Mouse (Mus musculus): ENCODE results near the gene Wapl. TPM values are rescaled to one million over a fixed set of nuclear protein-coding genes. Genes with fewer than 3 reads are reported as not detected.

The Wapl gene
- polyA plus RNA-seq, 1 experiment from 2014 or later = 18.8 TPM

DNA sequence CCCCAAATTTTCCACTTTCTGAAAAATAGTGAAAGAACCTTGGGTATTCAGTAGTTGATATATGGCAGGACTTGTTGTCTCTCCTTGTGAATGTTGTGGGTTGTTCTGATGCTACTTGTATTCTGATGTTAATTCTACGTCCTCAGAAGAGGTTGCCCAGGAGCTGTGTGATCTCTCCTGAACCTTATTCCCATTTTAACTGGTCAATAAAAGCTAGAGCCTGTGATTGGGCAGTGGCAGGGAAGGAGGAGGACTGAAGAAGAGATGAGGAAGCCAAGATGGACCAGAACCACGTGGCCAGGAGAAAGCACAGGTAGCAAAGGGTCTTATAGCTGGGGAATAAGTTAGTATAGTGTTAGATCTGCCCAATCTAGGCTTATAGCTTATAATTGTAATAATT, 7.1 kb downstream of the Wapl start:
- no peak overlapping the region for H3K4me3 ChIP-seq (replicated peaks; ENCODE audit: low read length)
- WGBS = 84% methylated on average over 2 of the region's 2 CpGs
- no peaks in the 10 kb centered on the region for H3K36me3 ChIP-seq (ENCODE audit: control insufficient read depth, insufficient read depth)
- no peak overlapping the region for H3K27ac ChIP-seq (ENCODE audit: low read length)
- H3K9ac ChIP-seq (replicated peaks; ENCODE audit: low read depth, low read length) = no peak overlapping the region
- no peak overlapping the region for H3K4me2 ChIP-seq (ENCODE audit: low read length)
- ATAC-seq = no peak
- peaks cover 11% of the 10 kb centered on the region for H3K4me1 ChIP-seq (replicated peaks; ENCODE audit: control insufficient read depth, insufficient read depth, low read length)
- H3K9me3 ChIP-seq (ENCODE audit: control insufficient read depth, low read length) = no peaks in the 10 kb centered on the region
- H3K27me3 ChIP-seq (replicated peaks; ENCODE audit: control insufficient read depth, insufficient read depth, low read length) = no peaks in the 10 kb centered on the region

- H3K9ac ChIP-seq (replicated peaks; ENCODE audit: low read depth, low read length) = no peak overlapping the region
- no peaks in the 10 kb centered on the region for H3K36me3 ChIP-seq (ENCODE audit: control insufficient read depth, insufficient read depth)
- H3K27me3 ChIP-seq (replicated peaks; ENCODE audit: control insufficient read depth, insufficient read depth, low read length) = no peaks in the 10 kb centered on the region
- ATAC-seq = no peak
- no peak overlapping the region for H3K4me2 ChIP-seq (ENCODE audit: low read length)
- no peak overlapping the region for H3K27ac ChIP-seq (ENCODE audit: low read length)
- H3K4me3 ChIP-seq (replicated peaks; ENCODE audit: low read length) = no peak overlapping the region
- peaks cover 8% of the 10 kb centered on the region; the same call in 1 of the 2 replicates for H3K4me1 ChIP-seq (replicated peaks; ENCODE audit: control insufficient read depth, insufficient read depth, low read length)
- H3K9me3 ChIP-seq (ENCODE audit: control insufficient read depth, low read length) = no peaks in the 10 kb centered on the region
These were observed 11.3 kb downstream of the Wapl start for GRCm38 (mm10) chr14:34684989-34685388.

DNA sequence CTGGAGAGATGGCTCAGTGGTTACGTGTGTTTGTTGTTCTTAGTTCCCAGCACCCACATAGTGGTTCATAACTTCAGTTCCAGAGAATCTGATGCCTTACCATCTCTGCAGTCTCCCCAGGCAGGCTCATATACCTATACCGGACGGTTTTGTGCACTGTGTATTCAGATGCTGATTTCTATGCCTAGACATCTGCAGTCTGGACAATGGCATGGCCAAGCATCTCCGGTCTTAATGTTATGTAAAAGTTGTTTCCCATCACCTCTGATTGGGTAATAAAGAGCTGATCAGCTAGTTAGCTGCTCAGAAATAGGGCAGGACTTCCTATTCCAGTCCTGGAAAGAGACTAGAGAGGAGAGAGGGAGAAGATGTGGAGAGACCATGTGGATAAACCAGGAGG, 20.2 kb downstream of the Wapl start:
- WGBS = 95% methylated on average over 4 of the region's 4 CpGs
- Histone ChIP-seq H3K27me3 (replicated peaks; ENCODE audit: control insufficient read depth, insufficient read depth, low read length) (no peaks in the 10 kb centered on the region), H3K9me3 (ENCODE audit: control insufficient read depth, low read length) (no peaks in the 10 kb centered on the region), H3K4me1 (replicated peaks; ENCODE audit: control insufficient read depth, insufficient read depth, low read length) (no peaks in the 10 kb centered on the region), H3K36me3 (ENCODE audit: control insufficient read depth, insufficient read depth) (peaks cover 6% of the 10 kb centered on the region; the same call in 1 of the 2 replicates), H3K4me3 (replicated peaks; ENCODE audit: low read length) (no peak overlapping the region), H3K27ac (ENCODE audit: low read length) (no peak overlapping the region), H3K4me2 (ENCODE audit: low read length) (no peak overlapping the region), H3K9ac (replicated peaks; ENCODE audit: low read depth, low read length) (no peak overlapping the region)
- no peak for ATAC-seq

- Histone ChIP-seq H3K27me3 (replicated peaks; ENCODE audit: control insufficient read depth, insufficient read depth, low read length) (no peaks in the 10 kb centered on the region), H3K4me1 (replicated peaks; ENCODE audit: control insufficient read depth, insufficient read depth, low read length) (no peaks in the 10 kb centered on the region), H3K4me2 (ENCODE audit: low read length) (no peak overlapping the region), H3K9me3 (ENCODE audit: control insufficient read depth, low read length) (no peaks in the 10 kb centered on the region), H3K36me3 (ENCODE audit: control insufficient read depth, insufficient read depth) (peaks cover 5% of the 10 kb centered on the region; the same call in 1 of the 2 replicates), H3K9ac (replicated peaks; ENCODE audit: low read depth, low read length) (no peak overlapping the region), H3K27ac (ENCODE audit: low read length) (no peak overlapping the region), H3K4me3 (replicated peaks; ENCODE audit: low read length) (no peak overlapping the region)
- 77% methylated on average over 1 of the region's 1 CpGs for WGBS
- ATAC-seq = no peak
These were observed 23.6 kb downstream of the Wapl start for GRCm38 (mm10) chr14:34697376-34697775.

GRCm38 (mm10) chr14:34710209-34710608, 36.5 kb downstream of the Wapl start:
- no peaks in the 10 kb centered on the region for H3K9me3 ChIP-seq (ENCODE audit: control insufficient read depth, low read length)
- WGBS = 92% methylated on average over 2 of the region's 2 CpGs
- no peak for ATAC-seq

DNA sequence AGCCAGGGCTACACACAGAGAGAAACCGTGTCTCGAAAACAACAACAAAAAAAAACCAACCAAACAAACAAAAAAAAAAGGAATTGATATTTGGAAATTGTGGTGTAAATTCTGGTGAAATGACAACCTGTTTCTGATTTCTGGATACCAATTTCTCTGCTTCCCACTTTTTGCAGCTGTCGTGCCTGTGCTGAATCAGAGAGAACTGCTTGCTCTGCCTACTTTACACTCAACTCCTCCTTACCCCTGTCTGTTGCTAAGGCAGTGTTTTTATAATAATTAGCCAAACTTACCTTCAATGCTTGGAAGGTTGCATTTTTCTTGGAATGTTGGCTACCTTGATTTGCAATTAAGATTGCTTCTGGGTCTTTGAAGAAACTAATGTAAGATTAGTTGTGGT, 38.3 kb downstream of the Wapl start:
- Histone ChIP-seq H3K27me3 (replicated peaks; ENCODE audit: control insufficient read depth, insufficient read depth, low read length) (no peaks in the 10 kb centered on the region), H3K4me3 (replicated peaks; ENCODE audit: low read length) (no peak overlapping the region), H3K27ac (ENCODE audit: low read length) (no peak overlapping the region), H3K4me2 (ENCODE audit: low read length) (no peak overlapping the region), H3K4me1 (replicated peaks; ENCODE audit: control insufficient read depth, insufficient read depth, low read length) (no peaks in the 10 kb centered on the region), H3K9me3 (ENCODE audit: control insufficient read depth, low read length) (no peaks in the 10 kb centered on the region), H3K9ac (replicated peaks; ENCODE audit: low read depth, low read length) (no peak overlapping the region), H3K36me3 (ENCODE audit: control insufficient read depth, insufficient read depth) (peaks cover 3% of the 10 kb centered on the region; the same call in 1 of the 2 replicates)
- no peak for ATAC-seq
- WGBS = 87% methylated on average over 3 of the region's 3 CpGs

More at GRCm38 (mm10) chr14:34710209-34710608, 36.5 kb downstream of the Wapl start:
- H3K36me3 ChIP-seq (ENCODE audit: control insufficient read depth, insufficient read depth) = peaks cover 3% of the 10 kb centered on the region; the same call in 1 of the 2 replicates
- no peak overlapping the region for H3K4me2 ChIP-seq (ENCODE audit: low read length)
- no peak overlapping the region for H3K9ac ChIP-seq (replicated peaks; ENCODE audit: low read depth, low read length)
- no peak overlapping the region for H3K4me3 ChIP-seq (replicated peaks; ENCODE audit: low read length)
- no peaks in the 10 kb centered on the region for H3K4me1 ChIP-seq (replicated peaks; ENCODE audit: control insufficient read depth, insufficient read depth, low read length)
- no peak overlapping the region for H3K27ac ChIP-seq (ENCODE audit: low read length)
- H3K27me3 ChIP-seq (replicated peaks; ENCODE audit: control insufficient read depth, insufficient read depth, low read length) = no peaks in the 10 kb centered on the region

DNA sequence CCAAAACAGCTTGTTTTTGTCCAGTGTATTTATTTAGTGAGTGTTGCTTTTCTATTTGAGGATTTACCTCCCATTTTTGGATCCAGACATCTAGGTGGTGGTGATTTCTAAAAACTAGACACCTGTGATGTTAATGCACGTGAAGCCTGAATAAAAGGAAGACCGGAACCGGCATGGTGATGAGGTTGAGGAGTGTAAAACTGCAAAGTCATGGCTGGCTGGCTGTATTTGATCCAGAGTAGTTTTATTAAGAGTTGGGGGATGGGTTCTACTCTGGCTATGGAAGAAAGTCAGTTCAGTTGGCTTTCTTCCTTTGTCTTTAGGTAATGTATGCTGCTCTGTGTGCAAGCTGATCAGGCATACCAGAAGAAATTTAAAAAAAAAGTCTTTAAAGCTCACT, 39.1 kb downstream of the Wapl start:
- Histone ChIP-seq H3K36me3 (ENCODE audit: control insufficient read depth, insufficient read depth) (peaks cover 3% of the 10 kb centered on the region; the same call in 1 of the 2 replicates), H3K9ac (replicated peaks; ENCODE audit: low read depth, low read length) (no peak overlapping the region), H3K27me3 (replicated peaks; ENCODE audit: control insufficient read depth, insufficient read depth, low read length) (no peaks in the 10 kb centered on the region), H3K27ac (ENCODE audit: low read length) (no peak overlapping the region), H3K4me1 (replicated peaks; ENCODE audit: control insufficient read depth, insufficient read depth, low read length) (no peaks in the 10 kb centered on the region), H3K9me3 (ENCODE audit: control insufficient read depth, low read length) (no peaks in the 10 kb centered on the region), H3K4me3 (replicated peaks; ENCODE audit: low read length) (no peak overlapping the region), H3K4me2 (ENCODE audit: low read length) (no peak overlapping the region)
- WGBS = 88% methylated on average over 3 of the region's 3 CpGs
- no peak for ATAC-seq

GRCm38 (mm10) chr14:34718150-34718549, 44.4 kb downstream of the Wapl start:
- Histone ChIP-seq H3K27ac (ENCODE audit: low read length) (no peak overlapping the region), H3K4me2 (ENCODE audit: low read length) (no peak overlapping the region), H3K4me1 (replicated peaks; ENCODE audit: control insufficient read depth, insufficient read depth, low read length) (no peaks in the 10 kb centered on the region), H3K27me3 (replicated peaks; ENCODE audit: control insufficient read depth, insufficient read depth, low read length) (no peaks in the 10 kb centered on the region), H3K36me3 (ENCODE audit: control insufficient read depth, insufficient read depth) (peaks cover 3% of the 10 kb centered on the region; the same call in 1 of the 2 replicates), H3K4me3 (replicated peaks; ENCODE audit: low read length) (no peak overlapping the region), H3K9ac (replicated peaks; ENCODE audit: low read depth, low read length) (no peak overlapping the region), H3K9me3 (ENCODE audit: control insufficient read depth, low read length) (no peaks in the 10 kb centered on the region)
- WGBS = 98% methylated on average over 3 of the region's 3 CpGs
- no peak for ATAC-seq

DNA sequence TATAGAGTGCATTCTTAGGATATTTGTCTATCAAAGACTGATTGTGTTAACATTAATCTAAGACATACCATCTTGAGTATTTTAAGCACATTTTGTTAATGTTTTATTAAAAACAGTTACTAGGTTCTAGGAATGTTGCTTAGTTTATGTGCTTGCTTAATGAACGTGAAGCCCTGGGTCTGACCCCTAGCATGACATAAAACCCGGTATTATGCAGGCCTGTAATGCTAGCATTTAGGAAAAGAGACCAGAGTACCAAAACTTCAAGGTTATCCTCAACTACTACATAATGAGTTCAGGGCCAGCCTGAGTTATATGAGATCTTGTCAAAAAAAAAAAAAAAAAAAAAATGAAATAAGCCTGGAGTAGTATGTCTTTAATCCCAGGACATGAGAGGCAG, 54.0 kb downstream of the Wapl start:
- Histone ChIP-seq H3K27ac (ENCODE audit: low read length) (no peak overlapping the region), H3K4me1 (replicated peaks; ENCODE audit: control insufficient read depth, insufficient read depth, low read length) (no peaks in the 10 kb centered on the region), H3K9ac (replicated peaks; ENCODE audit: low read depth, low read length) (no peak overlapping the region), H3K36me3 (ENCODE audit: control insufficient read depth, insufficient read depth) (peaks cover 4% of the 10 kb centered on the region), H3K4me2 (ENCODE audit: low read length) (no peak overlapping the region), H3K4me3 (replicated peaks; ENCODE audit: low read length) (no peak overlapping the region), H3K9me3 (ENCODE audit: control insufficient read depth, low read length) (no peaks in the 10 kb centered on the region), H3K27me3 (replicated peaks; ENCODE audit: control insufficient read depth, insufficient read depth, low read length) (no peaks in the 10 kb centered on the region)
- WGBS = 94% methylated on average over 2 of the region's 2 CpGs
- no peak for ATAC-seq

GRCm38 (mm10) chr14:34735405-34735804, 61.7 kb downstream of the Wapl start:
- Histone ChIP-seq H3K4me1 (replicated peaks; ENCODE audit: control insufficient read depth, insufficient read depth, low read length) (no peaks in the 10 kb centered on the region), H3K9me3 (ENCODE audit: control insufficient read depth, low read length) (no peaks in the 10 kb centered on the region), H3K4me2 (ENCODE audit: low read length) (no peak overlapping the region), H3K36me3 (ENCODE audit: control insufficient read depth, insufficient read depth) (peaks cover 4% of the 10 kb centered on the region; the same call in 1 of the 2 replicates), H3K4me3 (replicated peaks; ENCODE audit: low read length) (no peak overlapping the region), H3K27me3 (replicated peaks; ENCODE audit: control insufficient read depth, insufficient read depth, low read length) (no peaks in the 10 kb centered on the region), H3K9ac (replicated peaks; ENCODE audit: low read depth, low read length) (no peak overlapping the region), H3K27ac (ENCODE audit: low read length) (no peak overlapping the region)
- 94% methylated on average over 5 of the region's 5 CpGs for WGBS
- ATAC-seq = no peak

Data from forebrain, embryonic 16.5 days (tissue).